Mouse (Mus musculus): ENCODE results near the gene Iqgap2. TPM values are rescaled to one million over a fixed set of nuclear protein-coding genes. Genes with fewer than 3 reads are reported as not detected.

Iqgap2 gene
- total and polyA plus RNA-seq, 3 experiments, result 0.27 to 0.32 TPM; not detected in 1

GRCm38 (mm10) chr13:95608416-95609087, 283.2 kb downstream of the Iqgap2 start:
- H3K36me3 ChIP-seq (ENCODE audit: control insufficient read depth in 1 of 2, insufficient read depth in 2 of 2, low read length in 2 of 2), result peaks cover 0 to under 1% of the 10 kb centered on the region in 2 experiments; a peak in 1 of 4 replicates
- H3K9ac ChIP-seq (ENCODE audit: control insufficient read depth, low read depth, low read length, poor library complexity, severe bottlenecking), result no peak overlapping the region

DNA sequence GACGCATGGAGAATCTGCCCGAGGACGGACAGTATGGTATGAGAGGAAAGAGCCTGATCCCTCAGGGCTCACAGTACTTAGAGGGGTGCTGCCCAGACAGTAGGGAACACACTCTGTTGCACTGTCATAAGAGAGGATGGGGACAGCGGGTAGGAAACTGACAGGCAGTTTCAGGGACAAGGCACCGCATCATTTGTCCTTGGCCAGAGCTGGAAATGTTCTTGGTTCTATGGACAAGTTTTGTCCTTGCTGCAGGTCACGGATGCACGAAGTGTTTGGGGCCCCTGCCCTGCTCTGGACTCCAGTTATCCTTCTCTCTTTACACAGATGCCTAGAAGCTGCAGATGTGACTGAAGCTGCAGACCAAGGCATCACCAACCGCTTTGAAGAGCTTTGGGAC, 284.7 kb downstream of the Iqgap2 start:
- Histone ChIP-seq H3K79me2 (ENCODE audit: control insufficient read depth, insufficient read depth, low read length, poor library complexity) (no peaks in the 10 kb centered on the region), H3K36me3 (ENCODE audit: control insufficient read depth in 1 of 2, insufficient read depth in 2 of 2, low read length in 2 of 2) (peaks cover 0 to 2% of the 10 kb centered on the region in 2 experiments; a peak in 1 of 4 replicates), H3K27me3 (ENCODE audit: control insufficient read depth in 1 of 2, insufficient read depth in 2 of 2, low read length in 2 of 2) (no peaks in the 10 kb centered on the region), H3K4me3 (ENCODE audit: control insufficient read depth in 1 of 2, insufficient read depth in 1 of 2, low read depth in 2 of 2, low read length in 2 of 2) (no peak overlapping the region), H3K27ac (ENCODE audit: control insufficient read depth, low read depth, low read length) (no peak overlapping the region), H3K4me1 (ENCODE audit: control insufficient read depth in 1 of 2, insufficient read depth in 2 of 2, low read length in 2 of 2) (no peaks in the 10 kb centered on the region), H3K9ac (ENCODE audit: control insufficient read depth, low read depth, low read length, poor library complexity, severe bottlenecking) (no peak overlapping the region), H3K9me3 (replicated peaks; ENCODE audit: insufficient read depth, low read length) (no peaks in the 10 kb centered on the region)
- no peak for DNase-seq (ENCODE audit: low read depth, low spot score)
- TF ChIP-seq RCOR1 (IDR thresholded peaks at IDR 0.05; ENCODE audit: low read depth, low read length) (no peak), ZMIZ1 (IDR thresholded peaks at IDR 0.05; ENCODE audit: low read depth, low read length) (no peak), MXI1 (IDR thresholded peaks at IDR 0.05; ENCODE audit: low read depth, low read length) (no peak), USF1 (IDR thresholded peaks at IDR 0.05; ENCODE audit: low read depth, low read length) (no peak), MAZ (IDR thresholded peaks at IDR 0.05; ENCODE audit: low read depth, low read length) (no peak), CHD2 (IDR thresholded peaks at IDR 0.05; ENCODE audit: low read length) (no peak), EP300 (IDR thresholded peaks at IDR 0.05; ENCODE audit: low read depth in 1 of 2, low read length in 2 of 2) (no peak), JUND (IDR thresholded peaks at IDR 0.05; ENCODE audit: low read depth, low read length) (no peak), GATA1 (IDR thresholded peaks at IDR 0.05; ENCODE audit: low read depth, low read length) (no peak), E2F4 (IDR thresholded peaks at IDR 0.05; ENCODE audit: borderline replicate concordance, low read depth, low read length) (no peak), ELF1 (IDR thresholded peaks at IDR 0.05; ENCODE audit: low read depth, low read length) (no peak), MEF2A (IDR thresholded peaks at IDR 0.05; ENCODE audit: extremely low read depth, insufficient replicate concordance, low read depth, low read length, poor library complexity, severe bottlenecking) (no peak), HCFC1 (IDR thresholded peaks at IDR 0.05; ENCODE audit: low read depth, low read length) (no peak), BHLHE40 (IDR thresholded peaks at IDR 0.05; ENCODE audit: borderline replicate concordance, low read depth, low read length) (no peak), CTCF (IDR thresholded peaks at IDR 0.05 in 2 of 3, conservative IDR thresholded peaks at IDR 0.05 in 1 of 3; ENCODE audit: control insufficient read depth in 1 of 3, insufficient read depth in 1 of 3, low read depth in 2 of 3, low read length in 3 of 3, poor library complexity in 1 of 3, severe bottlenecking in 1 of 3) (no peak), TBP (IDR thresholded peaks at IDR 0.05; ENCODE audit: low read depth, low read length) (no peak), SIN3A (IDR thresholded peaks at IDR 0.05; ENCODE audit: low read length) (no peak)

More at GRCm38 (mm10) chr13:95608416-95609087, 283.2 kb downstream of the Iqgap2 start:
- Histone ChIP-seq H3K27ac (ENCODE audit: control insufficient read depth, low read depth, low read length) (no peak overlapping the region), H3K4me1 (ENCODE audit: control insufficient read depth in 1 of 2, insufficient read depth in 2 of 2, low read length in 2 of 2) (no peaks in the 10 kb centered on the region), H3K9me3 (replicated peaks; ENCODE audit: insufficient read depth, low read length) (no peaks in the 10 kb centered on the region), H3K27me3 (ENCODE audit: control insufficient read depth in 1 of 2, insufficient read depth in 2 of 2, low read length in 2 of 2) (no peaks in the 10 kb centered on the region), H3K79me2 (ENCODE audit: control insufficient read depth, insufficient read depth, low read length, poor library complexity) (no peaks in the 10 kb centered on the region), H3K4me3 (ENCODE audit: control insufficient read depth in 1 of 2, insufficient read depth in 1 of 2, low read depth in 2 of 2, low read length in 2 of 2) (no peak overlapping the region)
- no peak for TF ChIP-seq MAFK (IDR thresholded peaks at IDR 0.05; ENCODE audit: borderline replicate concordance, low read depth, low read length)
- TF ChIP-seq SMC3 (IDR thresholded peaks at IDR 0.05; ENCODE audit: low read depth, low read length), result no peak
- no peak for TF ChIP-seq TAL1 (IDR thresholded peaks at IDR 0.05; ENCODE audit: low read length)
- no peak for TF ChIP-seq MYC (IDR thresholded peaks at IDR 0.05; ENCODE audit: low read depth, low read length)
- no peak for TF ChIP-seq ZKSCAN1 (IDR thresholded peaks at IDR 0.05; ENCODE audit: low read depth, low read length)
- TF ChIP-seq CTCF (IDR thresholded peaks at IDR 0.05 in 2 of 3, conservative IDR thresholded peaks at IDR 0.05 in 1 of 3; ENCODE audit: control insufficient read depth in 1 of 3, insufficient read depth in 1 of 3, low read depth in 2 of 3, low read length in 3 of 3, poor library complexity in 1 of 3, severe bottlenecking in 1 of 3), result no peak
- no peak for TF ChIP-seq TBP (IDR thresholded peaks at IDR 0.05; ENCODE audit: low read depth, low read length)
- TF ChIP-seq HCFC1 (IDR thresholded peaks at IDR 0.05; ENCODE audit: low read depth, low read length), result no peak
- no peak for TF ChIP-seq EP300 (IDR thresholded peaks at IDR 0.05; ENCODE audit: low read depth in 1 of 2, low read length in 2 of 2)
- no peak for TF ChIP-seq USF2 (IDR thresholded peaks at IDR 0.05; ENCODE audit: borderline replicate concordance in 1 of 2, insufficient read depth in 1 of 2, low read depth in 1 of 2, low read length in 2 of 2)
- no peak for TF ChIP-seq RCOR1 (IDR thresholded peaks at IDR 0.05; ENCODE audit: low read depth, low read length)
- no peak for TF ChIP-seq USF1 (IDR thresholded peaks at IDR 0.05; ENCODE audit: low read depth, low read length)
- no peak for TF ChIP-seq POLR2AphosphoS2 (IDR thresholded peaks at IDR 0.05; ENCODE audit: low read length)
- DNase-seq (ENCODE audit: low read depth, low spot score), result no peak
